Mouse (Mus musculus): ENCODE data around the gene Apbb1.

Apbb1 gene

GRCm38 (mm10) chr7:105581094-105581703 is at the start of gene Apbb1:
TSS of gene Apbb1 (minus strand) at chr7:105581653.
- in situ Hi-C loops (cut with MboI; ENCODE audit: low sequenced_read_pairs): no loop called here

- in situ Hi-C loops (cut with MboI; ENCODE audit: low sequenced_read_pairs): loop anchor here (25.0 kb wide), 1 partner anchor 91 kb away; no protein-coding TSS in a partner anchor
Observed at GRCm38 (mm10) chr7:105628633-105629032, 47.2 kb upstream of the Apbb1 start.

GRCm38 (mm10) chr7:105625397-105625796 is 43.9 kb upstream of the Apbb1 start:
- in situ Hi-C loops (cut with MboI; ENCODE audit: low sequenced_read_pairs): loop anchor here (25.0 kb wide), 1 partner anchor 88 kb away; no protein-coding TSS in a partner anchor

- in situ Hi-C loops (cut with MboI; ENCODE audit: low sequenced_read_pairs): no loop called here
Observed at GRCm38 (mm10) chr7:105621646-105622292, 40.3 kb upstream of the Apbb1 start.

DNA sequence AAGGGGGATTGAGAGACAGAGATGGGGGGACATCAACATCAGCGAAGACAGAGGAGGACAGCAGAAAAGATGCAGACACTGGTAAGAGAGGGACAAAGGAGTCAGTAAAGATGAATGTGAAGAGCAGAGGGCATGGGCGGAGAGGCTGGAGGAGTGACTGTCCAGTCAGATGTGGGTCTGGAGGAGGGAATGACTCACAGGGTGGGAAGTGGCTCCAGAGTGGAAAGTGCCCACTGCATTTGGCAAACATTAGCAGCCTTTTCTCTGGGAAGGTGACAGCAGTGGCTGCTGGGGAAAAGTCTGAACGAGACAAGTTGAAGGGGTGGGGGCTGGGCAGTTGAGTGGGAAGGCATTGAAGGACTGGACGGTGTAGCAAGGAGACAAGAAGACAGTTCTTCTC is 39.6 kb upstream of the Apbb1 start:
- in situ Hi-C loops (cut with MboI; ENCODE audit: low sequenced_read_pairs): no loop called here

DNA sequence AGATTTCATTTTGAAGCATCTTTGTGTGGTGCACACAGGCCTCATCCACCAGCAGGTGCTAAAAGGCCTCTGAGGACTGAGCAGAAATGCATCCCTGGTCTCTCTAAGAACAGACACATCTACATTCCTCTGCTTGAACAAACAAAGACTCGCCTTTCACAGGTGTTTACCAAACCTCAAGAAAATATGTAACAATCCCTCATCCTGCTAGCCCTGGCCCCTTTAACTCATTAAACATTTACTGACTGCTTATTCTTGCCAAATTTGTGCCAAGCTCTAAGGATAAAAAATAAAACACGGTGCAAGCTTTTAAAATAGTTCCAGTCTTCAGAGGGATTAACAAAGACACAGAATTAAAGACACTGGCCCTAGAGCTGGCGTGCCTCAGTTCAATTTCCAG is 38.2 kb upstream of the Apbb1 start:
- in situ Hi-C loops (cut with MboI; ENCODE audit: low sequenced_read_pairs): no loop called here

GRCm38 (mm10) chr7:105617810-105618209 is 36.4 kb upstream of the Apbb1 start:
- in situ Hi-C loops (cut with MboI; ENCODE audit: low sequenced_read_pairs): no loop called here

DNA sequence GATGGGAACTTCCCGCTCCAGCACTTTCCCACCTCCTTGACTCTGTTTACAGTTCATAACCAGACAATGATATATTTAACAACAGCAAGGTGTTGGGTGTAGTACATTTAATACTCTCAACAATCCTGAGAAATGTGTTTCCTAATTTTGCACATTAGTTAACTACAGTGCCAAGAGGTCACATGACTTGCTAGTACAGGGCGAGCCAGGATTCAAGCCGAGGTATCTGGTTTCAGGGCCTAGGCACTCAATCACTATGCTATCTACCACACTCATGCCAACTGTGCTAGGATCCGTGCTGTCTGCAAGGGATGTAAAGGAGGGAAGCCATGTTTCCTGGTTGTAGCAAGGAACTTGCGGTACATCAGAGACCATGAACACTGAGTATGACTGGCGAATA is 35.1 kb upstream of the Apbb1 start:
- in situ Hi-C loops (cut with MboI; ENCODE audit: low sequenced_read_pairs): no loop called here

DNA sequence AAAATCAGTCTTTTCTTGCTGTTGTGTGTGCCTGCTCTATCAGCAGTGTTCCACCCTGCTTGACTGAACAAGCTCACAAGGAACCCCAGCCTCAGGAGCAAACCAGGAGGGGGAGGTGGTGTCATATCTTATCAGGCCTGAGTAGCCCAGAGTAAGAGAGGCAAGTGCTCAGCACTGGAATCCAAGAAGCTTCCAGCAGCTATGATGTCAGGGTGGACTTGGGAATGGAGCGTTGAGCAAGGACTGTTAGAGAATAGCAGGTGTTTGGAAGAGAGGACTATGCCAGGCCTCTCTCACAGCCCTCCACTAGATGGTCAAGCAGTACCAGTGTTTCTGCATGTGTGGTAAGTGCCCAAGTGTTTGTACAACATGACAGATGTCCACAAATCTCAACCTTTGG is 34.3 kb upstream of the Apbb1 start:
- in situ Hi-C loops (cut with MboI; ENCODE audit: low sequenced_read_pairs): no loop called here

- in situ Hi-C loops (cut with MboI; ENCODE audit: low sequenced_read_pairs): no loop called here
Observed at GRCm38 (mm10) chr7:105614400-105614799, 32.9 kb upstream of the Apbb1 start.

DNA sequence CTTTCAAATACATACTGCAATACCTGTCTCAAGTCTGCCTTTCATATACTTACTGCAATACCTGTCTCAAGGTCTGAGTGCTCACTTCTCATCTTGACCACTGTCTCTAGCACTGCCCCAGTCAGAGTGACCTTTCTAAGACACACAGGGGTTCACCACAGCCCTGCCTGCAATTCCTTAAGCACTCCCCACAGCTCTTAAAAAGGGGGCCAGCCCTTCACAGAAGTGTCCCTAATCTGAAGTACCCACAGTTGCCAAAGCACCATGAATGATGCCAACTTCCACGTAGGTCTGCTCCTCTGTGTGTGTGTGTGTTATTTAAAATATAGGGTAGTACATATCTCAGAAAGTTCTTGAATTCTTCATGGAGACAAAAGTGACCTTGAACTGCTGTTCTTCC is 30.3 kb upstream of the Apbb1 start:
- in situ Hi-C loops (cut with MboI; ENCODE audit: low sequenced_read_pairs): no loop called here

DNA sequence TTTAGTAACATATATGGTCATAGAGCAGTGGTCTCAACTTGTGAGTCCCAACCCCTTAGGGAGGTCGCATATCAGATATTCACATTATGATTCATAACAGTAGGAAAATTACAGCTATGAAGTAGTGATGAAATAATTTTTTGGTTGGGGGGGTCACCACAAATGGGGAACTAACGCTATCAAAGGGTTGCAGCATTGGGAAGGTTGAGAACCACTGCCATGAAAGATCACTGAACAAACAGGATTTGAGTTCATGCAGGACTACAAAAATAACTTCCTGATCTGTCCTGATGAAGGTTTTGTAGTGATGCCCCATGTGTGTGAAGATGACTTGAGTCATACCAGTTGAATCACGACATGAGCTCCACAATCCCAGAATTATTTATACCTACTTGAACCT is 27.0 kb upstream of the Apbb1 start:
- in situ Hi-C loops (cut with MboI; ENCODE audit: low sequenced_read_pairs): no loop called here

- in situ Hi-C loops (cut with MboI; ENCODE audit: low sequenced_read_pairs): no loop called here
Observed at GRCm38 (mm10) chr7:105602860-105603623, 21.6 kb upstream of the Apbb1 start.

GRCm38 (mm10) chr7:105590097-105590496 is 8.6 kb upstream of the Apbb1 start:
- in situ Hi-C loops (cut with MboI; ENCODE audit: low sequenced_read_pairs): no loop called here

- in situ Hi-C loops (cut with MboI; ENCODE audit: low sequenced_read_pairs): no loop called here
Observed at GRCm38 (mm10) chr7:105588325-105588912, 7.0 kb upstream of the Apbb1 start.

- in situ Hi-C loops (cut with MboI; ENCODE audit: low sequenced_read_pairs): no loop called here
Observed at GRCm38 (mm10) chr7:105581959-105582358, 506 bp upstream of the Apbb1 start.

GRCm38 (mm10) chr7:105580627-105581089 is 795 bp downstream of the Apbb1 start:
- in situ Hi-C loops (cut with MboI; ENCODE audit: low sequenced_read_pairs): no loop called here

- in situ Hi-C loops (cut with MboI; ENCODE audit: low sequenced_read_pairs): no loop called here
Observed at GRCm38 (mm10) chr7:105578481-105578880, 3.0 kb downstream of the Apbb1 start.

DNA sequence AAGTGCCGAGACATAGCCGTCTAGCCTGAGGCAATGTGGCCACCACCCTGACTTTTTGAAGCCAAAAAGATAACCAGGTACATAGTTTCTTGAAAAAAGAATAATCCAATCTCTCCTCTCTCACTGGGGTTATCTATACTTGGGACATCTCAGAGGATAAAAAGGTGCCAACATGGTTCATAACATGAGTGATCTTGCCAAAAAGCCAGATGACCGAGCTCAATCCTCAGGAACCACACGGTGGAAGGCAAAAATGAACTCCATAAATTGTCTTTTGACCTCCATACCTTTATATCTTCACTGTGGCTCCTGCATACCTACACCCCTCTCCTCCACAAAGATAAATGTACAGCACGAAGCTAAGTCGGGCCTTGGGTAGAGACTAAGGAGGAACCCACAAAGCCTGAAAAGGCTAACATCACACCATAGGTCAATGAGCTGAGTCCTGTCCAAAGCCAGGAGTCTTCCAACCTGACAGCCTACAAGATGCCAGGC is 4.0 kb downstream of the Apbb1 start:
- in situ Hi-C loops (cut with MboI; ENCODE audit: low sequenced_read_pairs): no loop called here

DNA sequence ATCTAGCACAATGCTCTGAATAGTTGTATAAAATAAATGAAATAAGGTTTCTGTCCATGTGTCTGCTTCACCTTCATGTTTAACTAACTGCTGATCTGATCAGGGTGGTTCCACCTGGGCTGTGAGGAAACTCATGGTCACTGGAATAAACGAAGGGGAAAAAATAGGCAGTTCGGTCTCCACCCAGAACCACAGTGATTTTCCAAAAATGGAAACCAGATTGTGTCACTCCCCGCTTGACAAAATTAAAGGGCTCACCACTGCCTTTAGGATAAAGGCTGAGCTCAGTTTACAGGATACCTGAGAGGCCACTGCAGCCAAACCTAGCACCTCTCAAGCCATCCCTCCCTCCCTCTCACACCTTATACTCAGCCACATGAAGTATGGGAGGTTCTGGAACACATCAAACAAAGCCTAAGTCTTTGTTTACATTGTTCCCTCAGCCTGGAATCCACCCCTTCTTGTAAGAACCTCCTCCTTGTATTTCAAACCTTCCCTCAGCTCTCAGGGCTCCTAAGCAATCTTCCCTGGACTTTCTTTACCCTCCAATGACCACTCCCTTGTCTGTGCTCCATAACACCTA is 5.2 kb downstream of the Apbb1 start:
- in situ Hi-C loops (cut with MboI; ENCODE audit: low sequenced_read_pairs): no loop called here

GRCm38 (mm10) chr7:105574537-105574936 is 6.9 kb downstream of the Apbb1 start:
- in situ Hi-C loops (cut with MboI; ENCODE audit: low sequenced_read_pairs): no loop called here

Measured in CH12F3 (cell line).